In genomic region chr6:55323908-55324634, GRCm38 (mm10) we compare ENCODE assay signal across 18 mouse cellular contexts. TPM values are rescaled to one million over a fixed set of nuclear protein-coding genes. Genes with fewer than 3 reads are reported as not detected.
DNase-seq lines count a peak whose midpoint lies in the region; ATAC-seq and TF ChIP-seq lines count a peak whose summit lies in the region.
"Had no signal": no experiment of that assay in that cellular context is flagged by ENCODE, and none has a peak within 500 bp of the region (broad histone marks: within the 10 kb centered on the region; RNA-seq: fewer than 3 reads in every experiment).

No protein-coding gene starts in this region.

- H3K27ac ChIP-seq in intestine, embryonic 16.5 days (ENCODE audit: low read length), result peak overlapping the region; percentile 86
- peak overlapping the region; percentile 43 for H3K27ac ChIP-seq in spleen, adult 2 months (ENCODE audit: insufficient read depth, low read length)
- H3K27ac ChIP-seq in cerebellum, adult 2 months (ENCODE audit: insufficient read depth, low read length), result no peak overlapping the region
- H3K27ac ChIP-seq in midbrain, embryonic 11.5 days (ENCODE audit: low read depth, low read length), result no peak overlapping the region
- H3K27ac ChIP-seq: heart, embryonic 10.5 days; hindbrain, embryonic 14.5 days had no signal

- no peak for TF ChIP-seq CTCF in spleen, adult 2 months (IDR thresholded peaks at IDR 0.05; ENCODE audit: extremely low read depth, insufficient read depth, insufficient read length, insufficient replicate concordance)
- no peak for TF ChIP-seq CTCF in cerebellum, adult 2 months (IDR thresholded peaks at IDR 0.05; ENCODE audit: borderline replicate concordance, insufficient read depth, low read depth, low read length)

- no peak for TF ChIP-seq POLR2A in spleen, adult 2 months (IDR thresholded peaks at IDR 0.05; ENCODE audit: low read depth, low read length)
- no peak for TF ChIP-seq POLR2A in cerebellum, adult 2 months (IDR thresholded peaks at IDR 0.05; ENCODE audit: borderline replicate concordance, insufficient read depth, low read length)

- WGBS in intestine, embryonic 16.5 days, result 54% methylated on average over 17 of the region's 17 CpGs
- WGBS in spleen, adult 2 months, result 69% methylated on average over 17 of the region's 17 CpGs
- WGBS in cerebellum, adult 2 months, result 94% methylated on average over 17 of the region's 17 CpGs
- 91% methylated on average over 17 of the region's 17 CpGs for WGBS in midbrain, embryonic 11.5 days

- ATAC-seq in intestine, embryonic 16.5 days, result peak; percentile 94
- no peak for ATAC-seq in midbrain, embryonic 11.5 days (ENCODE audit: low FRiP score)
- ATAC-seq: Patski had no signal

- H3K4me3 ChIP-seq in intestine, embryonic 16.5 days (ENCODE audit: low read length), result no peak overlapping the region
- no peak overlapping the region for H3K4me3 ChIP-seq in spleen, adult 2 months (ENCODE audit: extremely low read depth, insufficient read depth, insufficient read length)
- H3K4me3 ChIP-seq in cerebellum, adult 2 months (replicated peaks; ENCODE audit: insufficient read depth, low read depth, low read length), result no peak overlapping the region
- no peak overlapping the region for H3K4me3 ChIP-seq in midbrain, embryonic 11.5 days (ENCODE audit: low read depth, low read length)
- H3K4me3 ChIP-seq: heart, embryonic 10.5 days had no signal

- H3K36me3 ChIP-seq in intestine, embryonic 16.5 days (ENCODE audit: control insufficient read depth, insufficient read depth, low read length), result no peaks in the 10 kb centered on the region
- no peaks in the 10 kb centered on the region for H3K36me3 ChIP-seq in spleen, adult 2 months (ENCODE audit: control insufficient read depth, insufficient read depth, low read length)
- H3K36me3 ChIP-seq in midbrain, embryonic 11.5 days (ENCODE audit: control insufficient read depth, insufficient read depth, low read length), result no peaks in the 10 kb centered on the region
- H3K36me3 ChIP-seq: heart, embryonic 10.5 days had no signal

- peak; percentile 63 for DNase-seq in c-Kit-negative CD71-positive TER-119-positive erythroid progenitor cells, embryonic 14.5 days (ENCODE audit: low read depth, low spot score)
- DNase-seq in liver, result peak; percentile 79
- no peak for DNase-seq in spleen, adult 2 months (ENCODE audit: low read depth in 1 of 2, low spot score in 2 of 2)
- DNase-seq in cerebellum, adult 2 months, result no peak
- no peak for DNase-seq in testis, postnatal 10 days (ENCODE audit: low spot score)
- no peak for DNase-seq in ovary, postnatal 10 days (ENCODE audit: low spot score)
- no peak for DNase-seq in midbrain, embryonic 11.5 days (ENCODE audit: low spot score, missing footprints)
- DNase-seq: adrenal gland, postnatal 25 days; cerebellum, adult 9-10 months; layer of hippocampus, postnatal 36 days; thymus, postnatal 25 days had no signal

- peak overlapping the region; percentile 49 for H3K4me2 ChIP-seq in intestine, embryonic 16.5 days (ENCODE audit: low read depth, low read length)
- H3K4me2 ChIP-seq in midbrain, embryonic 11.5 days, result no peak overlapping the region
- H3K4me2 ChIP-seq: hindbrain, embryonic 14.5 days had no signal

- H3K9me3 ChIP-seq in intestine, embryonic 16.5 days (ENCODE audit: control insufficient read depth, low read length), result no peaks in the 10 kb centered on the region
- no peaks in the 10 kb centered on the region for H3K9me3 ChIP-seq in midbrain, embryonic 11.5 days (ENCODE audit: control insufficient read depth, low read length)
- H3K9me3 ChIP-seq: heart, embryonic 10.5 days had no signal

- no peaks in the 10 kb centered on the region for H3K27me3 ChIP-seq in intestine, embryonic 16.5 days (replicated peaks; ENCODE audit: control insufficient read depth, insufficient read depth, low read length)
- no peaks in the 10 kb centered on the region for H3K27me3 ChIP-seq in spleen, adult 2 months (ENCODE audit: control insufficient read depth, insufficient read depth, low read length)
- H3K27me3 ChIP-seq in cerebellum, adult 2 months (ENCODE audit: control insufficient read depth, insufficient read depth, low read length), result no peaks in the 10 kb centered on the region
- no peaks in the 10 kb centered on the region for H3K27me3 ChIP-seq in midbrain, embryonic 11.5 days (ENCODE audit: control insufficient read depth, insufficient read depth, low read length)
- H3K27me3 ChIP-seq: Patski had no signal

- H3K4me1 ChIP-seq in intestine, embryonic 16.5 days (ENCODE audit: control insufficient read depth, insufficient read depth, low read length), result peaks cover 47% of the 10 kb centered on the region
- no peaks in the 10 kb centered on the region for H3K4me1 ChIP-seq in spleen, adult 2 months (ENCODE audit: control insufficient read depth, insufficient read depth, insufficient read length)
- no peaks in the 10 kb centered on the region for H3K4me1 ChIP-seq in cerebellum, adult 2 months (ENCODE audit: control insufficient read depth, insufficient read depth, low read length)
- no peaks in the 10 kb centered on the region for H3K4me1 ChIP-seq in midbrain, embryonic 11.5 days (ENCODE audit: control insufficient read depth, insufficient read depth, low read length)

- 0 out of 2 replicates have a peak overlapping the region, but pooled peaks have one; percentile 6 for H3K9ac ChIP-seq in intestine, embryonic 16.5 days (ENCODE audit: low read depth, low read length)
- no peak overlapping the region for H3K9ac ChIP-seq in midbrain, embryonic 11.5 days (ENCODE audit: low read length)
- H3K9ac ChIP-seq: hindbrain, embryonic 14.5 days had no signal

RNA-seq across cellular contexts. Expression of gene Aqp1, which starts 12.2 kb away (rescaled TPM):
- polyA plus RNA-seq in intestine, embryonic 16.5 days (2015; fragmentation: Nextera tagmentation; extraction: Ambion mirVana), result 21.8 and 23.2 TPM in 2 replicates
- 206 and 217 TPM in 2 replicates for polyA plus RNA-seq in spleen, adult 2 months (2012; rRNA removed)
- 2.0 and 4.4 TPM in 2 replicates for polyA plus RNA-seq in cerebellum, adult 2 months (2012; rRNA removed)
- 0.38 and 0.48 TPM in 2 replicates for polyA plus RNA-seq in midbrain, embryonic 11.5 days (2014; fragmentation: Nextera tagmentation; extraction: Ambion mirVana)

RNA-seq across cellular contexts. Expression of gene Ghrhr, which starts 52.0 kb away (rescaled TPM):
- polyA plus RNA-seq in intestine, embryonic 16.5 days (2015; fragmentation: Nextera tagmentation; extraction: Ambion mirVana), result 0.32 and 0.46 TPM in 2 replicates
- 0.11 TPM in 1 of 2 replicates, not detected in the other for polyA plus RNA-seq in spleen, adult 2 months (2012; rRNA removed)
- not detected in 2 replicates for polyA plus RNA-seq in cerebellum, adult 2 months (2012; rRNA removed)
- polyA plus RNA-seq in midbrain, embryonic 11.5 days (2014; fragmentation: Nextera tagmentation; extraction: Ambion mirVana), result not detected in 2 replicates
- polyA plus RNA-seq: embryonic facial prominence, embryonic 14.5 days; heart, embryonic 10.5 days; hindbrain, embryonic 14.5 days; limb, embryonic 14.5 days; neural tube, embryonic 11.5 days had no signal

Comparison
In these comparisons a context has a peak if more than half of its experiments do, and no peak if none do; other contexts are left out.
1. DNase-seq: peak in c-Kit-negative CD71-positive TER-119-positive erythroid progenitor cells, embryonic 14.5 days (single experiment) and liver (single experiment); none in spleen, adult 2 months (0 of 2), cerebellum, adult 2 months (0 of 2), testis, postnatal 10 days (single experiment), ovary, postnatal 10 days (single experiment) and midbrain, embryonic 11.5 days (single experiment).
2. H3K27ac ChIP-seq: peak in intestine, embryonic 16.5 days (single experiment) and spleen, adult 2 months (single experiment); none in cerebellum, adult 2 months (single experiment) and midbrain, embryonic 11.5 days (single experiment).